Mouse (Mus musculus): ENCODE data around the gene Ireb2.
A peak's percentile ranks its signal among the peaks of the same experiment; 100 is the strongest.
"Not testable (repeated sequence)": the region's sequence is repeated elsewhere in the genome, so short reads cannot be mapped to it uniquely, and the experiment has no call there.

Gene Ireb2

DNA sequence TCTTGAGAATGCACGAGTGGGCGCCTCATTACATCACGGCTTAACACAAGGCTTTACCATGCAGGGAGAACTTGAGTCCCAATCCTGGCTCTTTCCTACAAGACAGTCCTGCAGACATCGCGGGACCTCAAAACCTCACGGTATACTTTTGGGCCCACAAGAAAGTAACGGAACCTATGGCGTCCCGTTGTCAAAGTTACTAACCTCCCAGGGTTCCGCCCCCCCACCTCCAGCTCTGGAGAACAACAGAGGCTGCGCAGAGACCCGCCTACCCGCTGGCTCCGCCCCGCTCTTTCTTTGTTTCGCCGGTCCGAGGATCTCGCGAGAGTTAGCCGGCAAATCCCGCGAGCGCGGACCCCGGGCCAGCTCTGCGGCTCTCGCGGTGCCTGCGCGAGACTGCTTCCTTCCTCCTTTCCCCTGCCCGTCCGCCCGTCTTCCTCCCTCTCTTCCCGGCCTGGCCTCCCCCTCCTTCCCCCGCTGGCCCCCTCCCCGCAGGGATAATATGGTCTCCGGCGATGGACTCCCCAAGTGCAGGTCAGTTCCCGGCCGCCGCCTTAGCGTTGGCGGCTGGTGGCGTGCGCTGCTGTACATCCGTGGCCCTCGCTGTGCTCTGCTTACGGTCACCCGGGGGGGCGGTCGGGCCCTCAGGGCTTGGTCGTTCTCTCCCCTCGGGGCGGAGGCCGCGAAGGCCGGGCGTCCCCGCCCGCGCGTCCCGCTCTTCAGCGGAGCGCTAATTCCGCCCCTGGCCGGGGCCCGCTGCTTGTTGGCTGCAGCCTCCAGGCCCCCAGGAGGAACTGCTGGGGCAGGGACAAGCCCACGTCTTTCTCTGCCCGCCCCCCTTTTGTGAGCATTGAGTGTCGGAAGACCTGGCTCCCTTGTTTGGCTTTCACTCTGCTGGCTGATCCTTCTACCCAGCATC, at the start of gene Ireb2:
Gene Ireb2, plus strand, starts transcription at position 427 of the 919 bp plus-strand sequence.
- peak; percentile 98 for DNase-seq

DNA sequence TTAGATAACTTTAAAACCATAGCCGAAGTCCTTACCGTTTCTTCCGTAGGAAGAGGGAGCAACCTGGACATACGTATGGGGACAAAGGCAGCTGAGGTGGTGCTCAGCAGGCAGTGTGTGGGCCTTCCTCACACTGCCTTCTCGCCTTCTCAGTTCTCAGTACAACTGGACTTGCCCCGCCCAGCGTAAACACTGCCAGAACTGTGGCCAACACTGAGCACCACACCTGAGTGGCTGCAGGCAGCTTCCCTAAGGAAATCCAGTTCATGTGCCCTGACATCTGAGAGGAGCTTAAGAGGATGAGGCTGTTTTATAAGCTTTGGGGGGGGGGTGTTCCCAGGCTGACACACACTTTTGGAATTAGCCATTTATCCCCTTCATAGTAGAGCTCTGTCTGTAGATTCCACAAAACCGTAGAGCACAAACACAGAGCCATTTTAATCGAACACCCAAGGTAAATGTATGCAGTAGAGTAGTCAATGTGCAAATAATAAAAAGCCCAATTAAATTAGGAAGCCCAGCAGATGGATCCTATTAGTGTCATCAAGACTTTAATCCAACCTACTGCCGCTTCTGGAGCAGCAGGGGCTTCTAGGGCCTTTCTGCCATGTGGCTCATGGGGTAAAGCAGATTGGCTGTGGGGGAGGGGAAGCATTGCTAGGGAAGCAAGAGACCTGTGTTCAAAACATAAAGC, 46.9 kb upstream of the Ireb2 start:
- no peak for DNase-seq

GRCm38 (mm10) chr9:54821442-54822100, 42.0 kb upstream of the Ireb2 start:
- peak; percentile 10 for DNase-seq

- no peak for DNase-seq
Observed at GRCm38 (mm10) chr9:54829760-54830159, 33.8 kb upstream of the Ireb2 start.

GRCm38 (mm10) chr9:54830624-54831023, 33.0 kb upstream of the Ireb2 start:
- peak; percentile 14 for DNase-seq

- DNase-seq, result no peak
Observed at GRCm38 (mm10) chr9:54833831-54834230, 29.8 kb upstream of the Ireb2 start.

- not testable (repeated sequence) for DNase-seq
Observed at GRCm38 (mm10) chr9:54835951-54836717, 27.5 kb upstream of the Ireb2 start.

- no peak for DNase-seq
Observed at GRCm38 (mm10) chr9:54837835-54838234, 25.8 kb upstream of the Ireb2 start.

- DNase-seq, result no peak
Observed at GRCm38 (mm10) chr9:54840145-54840544, 23.4 kb upstream of the Ireb2 start.

GRCm38 (mm10) chr9:54842311-54842710, 21.3 kb upstream of the Ireb2 start:
- DNase-seq, result no peak

- peak; percentile 40 for DNase-seq
Observed at GRCm38 (mm10) chr9:54843887-54844286, 19.7 kb upstream of the Ireb2 start.

DNA sequence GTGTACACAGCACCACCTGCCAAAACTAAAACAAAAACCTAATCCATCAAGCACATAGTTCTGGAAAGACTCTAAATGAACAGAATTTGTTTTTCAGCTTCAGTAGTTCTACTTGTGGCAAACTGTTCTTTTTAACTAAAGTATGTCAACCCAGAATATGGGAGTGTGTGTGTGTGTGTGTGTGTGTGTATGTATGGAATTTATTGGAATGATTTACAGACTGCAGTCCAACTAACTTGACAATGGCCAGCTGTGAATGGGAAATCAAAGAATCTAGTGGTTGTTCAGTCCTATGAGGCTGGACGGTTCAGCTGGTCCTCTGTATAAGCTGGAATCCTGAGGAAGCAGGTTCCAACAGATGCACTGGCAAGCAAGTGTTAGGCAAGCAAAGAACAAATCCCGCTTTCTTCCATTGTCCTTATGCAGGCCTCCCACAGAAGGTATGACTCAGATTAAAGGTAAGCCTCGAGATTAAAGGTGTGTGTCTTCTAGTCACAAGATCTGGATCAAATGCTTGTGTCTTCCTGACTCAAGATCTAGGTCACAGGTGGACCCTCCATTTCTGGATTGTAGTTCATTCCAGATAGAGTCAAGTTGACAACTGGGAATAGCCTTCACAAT, 18.9 kb upstream of the Ireb2 start:
- no peak for DNase-seq

DNA sequence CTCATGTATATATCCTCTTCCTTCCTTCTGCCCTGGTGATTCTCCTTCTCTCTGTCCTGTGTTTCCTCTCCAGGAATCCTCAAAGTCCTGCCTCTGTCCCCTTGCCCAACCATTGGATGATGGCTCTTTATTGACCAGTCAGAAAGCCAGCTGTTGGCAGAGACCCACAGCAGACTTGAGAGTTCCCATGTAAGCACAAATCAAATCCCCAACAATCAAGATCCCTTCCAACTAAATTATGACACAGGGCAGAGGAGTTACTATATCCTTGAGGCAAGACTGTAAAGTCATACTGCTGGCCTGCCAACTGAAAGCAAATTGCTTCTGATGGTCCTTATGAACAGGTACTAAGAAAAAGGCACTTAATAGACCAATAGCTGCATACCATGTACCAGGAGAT, 15.4 kb upstream of the Ireb2 start:
- DNase-seq, result no peak

GRCm38 (mm10) chr9:54853036-54853435, 10.6 kb upstream of the Ireb2 start:
- peak; percentile 49 for DNase-seq

GRCm38 (mm10) chr9:54853619-54854018, 10.0 kb upstream of the Ireb2 start:
- no peak for DNase-seq

- DNase-seq, result no peak
Observed at GRCm38 (mm10) chr9:54855638-54856037, 8.0 kb upstream of the Ireb2 start.

DNA sequence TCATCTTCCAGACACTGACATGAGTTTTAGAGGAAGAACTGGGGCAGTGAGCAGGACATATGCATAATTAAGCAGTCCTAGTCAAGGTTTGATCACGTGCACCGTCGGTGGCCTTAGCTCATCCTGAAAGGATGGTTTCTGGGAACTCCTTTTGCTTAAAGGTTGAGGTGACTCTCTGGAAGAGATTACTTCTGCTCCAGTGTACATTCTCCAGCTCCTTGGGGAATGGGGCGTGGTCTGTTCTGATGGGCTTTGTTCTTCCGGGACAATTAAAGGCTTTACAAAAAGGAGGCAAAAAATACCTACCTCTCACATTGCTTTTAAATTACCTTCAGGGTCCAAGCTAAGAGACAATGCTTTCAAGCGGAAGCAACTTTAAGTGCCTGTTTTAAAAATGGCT, 7.5 kb upstream of the Ireb2 start:
- no peak for DNase-seq

DNA sequence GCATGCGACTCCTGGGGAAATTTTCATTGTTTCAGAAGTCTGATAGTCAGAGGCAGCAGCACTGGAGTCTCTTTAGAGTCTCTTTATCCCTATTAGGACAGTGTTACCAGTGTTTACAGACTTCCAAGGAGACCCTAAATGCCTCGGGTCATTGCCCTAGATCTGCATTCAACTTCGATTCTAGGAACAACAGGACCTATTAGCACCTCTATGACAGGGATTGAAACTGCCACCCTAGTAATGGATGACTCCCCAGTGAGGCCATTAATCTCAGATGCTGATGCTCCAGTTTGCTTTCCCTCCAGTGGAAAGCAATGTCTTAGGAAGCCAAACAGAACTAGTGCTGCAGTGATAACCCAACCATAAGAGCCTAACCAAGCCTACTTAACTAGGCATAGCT, 6.1 kb upstream of the Ireb2 start:
- no peak for DNase-seq

DNA sequence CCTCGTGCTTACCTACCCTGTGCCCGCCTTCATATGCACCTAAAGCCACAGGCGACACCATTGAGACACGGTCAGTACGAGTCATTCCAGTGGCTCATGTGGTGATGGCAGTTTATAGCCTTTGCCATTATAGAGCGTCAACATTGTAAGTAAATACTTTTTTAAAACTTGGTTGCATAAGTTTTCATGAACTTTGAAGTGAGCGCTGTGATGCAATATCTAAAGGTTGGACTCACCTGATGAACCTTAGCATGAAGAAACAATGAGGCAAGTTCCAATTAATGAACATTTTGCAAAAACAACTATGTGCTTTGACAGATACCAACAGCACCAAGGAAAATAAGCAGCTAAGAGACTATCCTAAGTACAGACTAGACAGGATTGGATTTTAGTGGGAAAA, 3.1 kb upstream of the Ireb2 start:
- DNase-seq, result no peak

GRCm38 (mm10) chr9:54878759-54879158, 15.2 kb downstream of the Ireb2 start:
- DNase-seq, result no peak

GRCm38 (mm10) chr9:54892111-54892510, 28.5 kb downstream of the Ireb2 start:
- DNase-seq, result no peak

- DNase-seq, result no peak
Observed at GRCm38 (mm10) chr9:54897097-54897496, 33.5 kb downstream of the Ireb2 start.

Data from kidney, adult 11 months (tissue).